Mouse (Mus musculus) kidney, embryonic 14.5 days (tissue): ENCODE measurements at regions not wholly inside any gene's neighbourhood (a gene's known extent, or its start where the extent isn't known, plus 50 kb on each side); places are given as distances from the start of the nearest gene placed in this dataset.

ENCODE experiments used
- ATAC-seq: fragments of 200-750 bp; cut with Nextera tagmentation; 2 replicates; pipeline ENCODE4 v1.8.0; 2017; ENCODE audit warnings: moderate number of reproducible peaks, mild to moderate bottlenecking, moderate TSS enrichment, moderate library complexity; ENCODE audit not compliant: low FRiP score, low TSS enrichment
- H3K27ac ChIP-seq: fragments of 300-500 bp; sonication (generic); 2 replicates; pipeline ENCODE4 v1.5.1; 2014; ENCODE audit warnings: low read depth, mild to moderate bottlenecking, low read length, moderate library complexity, mixed read lengths
- H3K27me3 ChIP-seq: fragments of 300-500 bp; sonication (generic); 2 replicates; pipeline ENCODE4 v1.6.1; 2014; ENCODE audit warnings: mild to moderate bottlenecking, low read length; ENCODE audit not compliant: control insufficient read depth, insufficient read depth
- H3K36me3 ChIP-seq: fragments of 300-500 bp; sonication (generic); 2 replicates; pipeline ENCODE4 v1.6.1; 2014; ENCODE audit warnings: low read length, mixed read lengths; ENCODE audit not compliant: control insufficient read depth, insufficient read depth
- H3K4me1 ChIP-seq: fragments of 300-500 bp; sonication (generic); 2 replicates; pipeline ENCODE4 v1.6.1; 2014; ENCODE audit warnings: low read length, mixed read lengths; ENCODE audit not compliant: control insufficient read depth, insufficient read depth
- H3K4me2 ChIP-seq: fragments of 300-500 bp; sonication (generic); replicated peaks from 2 replicates; pipeline ENCODE4 v1.6.1; 2014; ENCODE audit warnings: low read depth, mild to moderate bottlenecking, low read length
- H3K4me3 ChIP-seq: fragments of 300-500 bp; sonication (generic); 2 replicates; pipeline ENCODE4 v1.5.1; 2014; ENCODE audit warnings: mild to moderate bottlenecking, low read length
- H3K9ac ChIP-seq: fragments of 300-500 bp; sonication (generic); 2 replicates; pipeline ENCODE4 v1.6.1; 2014; ENCODE audit warnings: low read depth, mild to moderate bottlenecking, low read length, moderate library complexity
- H3K9me3 ChIP-seq: fragments of 300-500 bp; sonication (generic); 2 replicates; pipeline ENCODE4 v1.6.1; 2016; ENCODE audit warnings: low read length; ENCODE audit not compliant: control insufficient read depth
- WGBS: fragments of 180-500 bp; shearing (Covaris S2); extraction: QIAGEN DNeasy Blood & Tissue Kit; methylation state at CpG from one replicate; pipeline ENCODE4 v1.1.7; 2014; 5-methylcytosine and 5-hydroxymethylcytosine counted together

DNA sequence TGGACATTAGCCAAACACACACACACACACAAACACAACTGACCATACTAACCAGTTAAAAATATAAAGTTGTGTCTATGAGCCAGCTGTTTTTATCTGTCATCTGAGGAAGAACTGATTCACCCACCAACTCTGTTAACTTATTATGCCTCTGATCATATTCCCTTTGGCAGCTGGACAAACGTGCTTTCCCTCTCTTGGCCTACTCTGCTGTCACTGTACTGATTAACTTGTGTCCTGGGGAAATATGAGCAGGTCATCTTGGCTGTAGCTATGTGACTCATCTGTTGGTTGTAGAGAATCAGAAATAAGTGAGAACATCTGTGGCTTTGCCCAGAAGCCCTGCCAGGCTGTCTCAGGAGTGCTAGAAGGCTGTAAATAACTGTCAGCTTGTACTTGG is 210.9 kb upstream of the Gm11232 start:
- no peak overlapping the region for H3K4me3 ChIP-seq
- no peaks in the 10 kb centered on the region for H3K36me3 ChIP-seq
- no peaks in the 10 kb centered on the region for H3K4me1 ChIP-seq
- no peak overlapping the region for H3K4me2 ChIP-seq
- ATAC-seq: no peak
- H3K27ac ChIP-seq: no peak overlapping the region
- H3K27me3 ChIP-seq: no peaks in the 10 kb centered on the region
- no peak overlapping the region for H3K9ac ChIP-seq
- H3K9me3 ChIP-seq: no peaks in the 10 kb centered on the region
- 25% methylated on average over 1 of the region's 1 CpGs for WGBS

DNA sequence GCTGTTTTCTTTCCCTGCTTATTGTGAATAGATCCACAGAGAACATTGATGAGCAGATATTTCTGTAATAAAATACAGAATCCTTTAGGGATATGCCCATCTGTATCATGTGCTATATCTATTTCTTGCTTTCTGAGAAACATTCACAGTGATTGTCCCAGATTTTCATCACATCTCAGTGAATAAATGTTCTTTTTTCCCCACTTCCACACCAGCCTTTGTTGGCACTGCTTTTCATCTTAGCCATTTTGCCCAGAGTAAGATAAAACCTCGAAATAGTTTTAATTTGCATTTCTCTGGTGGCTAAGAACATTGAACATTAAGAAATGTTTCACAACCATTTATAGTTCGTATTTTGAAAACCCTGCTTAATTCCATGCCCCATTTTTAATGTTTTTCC is 195.7 kb upstream of the Gm11232 start:
- Histone ChIP-seq H3K27me3 (no peaks in the 10 kb centered on the region), H3K4me2 (no peak overlapping the region), H3K9ac (no peak overlapping the region), H3K9me3 (no peaks in the 10 kb centered on the region), H3K27ac (no peak overlapping the region), H3K4me1 (no peaks in the 10 kb centered on the region), H3K36me3 (no peaks in the 10 kb centered on the region), H3K4me3 (no peak overlapping the region)
- ATAC-seq: no peak
- 82% methylated on average over 2 of the region's 2 CpGs for WGBS

GRCm38 (mm10) chr4:71933240-71933986 is 175.6 kb upstream of the Gm11232 start:
- Histone ChIP-seq H3K4me2 (no peak overlapping the region), H3K4me3 (no peak overlapping the region), H3K36me3 (no peaks in the 10 kb centered on the region), H3K4me1 (no peaks in the 10 kb centered on the region), H3K9me3 (no peaks in the 10 kb centered on the region), H3K27ac (no peak overlapping the region), H3K9ac (no peak overlapping the region), H3K27me3 (no peaks in the 10 kb centered on the region)
- no peak for ATAC-seq
- WGBS: 53% methylated on average over 2 of the region's 2 CpGs

GRCm38 (mm10) chr4:71932818-71933217 is 175.1 kb upstream of the Gm11232 start:
- Histone ChIP-seq H3K27ac (no peak overlapping the region), H3K9ac (no peak overlapping the region), H3K4me2 (no peak overlapping the region), H3K9me3 (no peaks in the 10 kb centered on the region), H3K4me3 (no peak overlapping the region), H3K27me3 (no peaks in the 10 kb centered on the region), H3K4me1 (no peaks in the 10 kb centered on the region), H3K36me3 (no peaks in the 10 kb centered on the region)
- WGBS: 85% methylated on average over 1 of the region's 1 CpGs
- ATAC-seq: no peak

- Histone ChIP-seq H3K27me3 (no peaks in the 10 kb centered on the region), H3K27ac (no peak overlapping the region), H3K4me3 (no peak overlapping the region), H3K4me1 (no peaks in the 10 kb centered on the region), H3K36me3 (no peaks in the 10 kb centered on the region), H3K9ac (no peak overlapping the region), H3K4me2 (no peak overlapping the region), H3K9me3 (no peaks in the 10 kb centered on the region)
- 52% methylated on average over 1 of the region's 1 CpGs for WGBS
- no peak for ATAC-seq
These were observed 153.8 kb upstream of the Gm11232 start for GRCm38 (mm10) chr4:71911551-71911950.

GRCm38 (mm10) chr4:71875651-71876050 is 117.9 kb upstream of the Gm11232 start:
- H3K4me2 ChIP-seq: no peak overlapping the region
- H3K27me3 ChIP-seq: no peaks in the 10 kb centered on the region
- WGBS: 89% methylated on average over 4 of the region's 4 CpGs

DNA sequence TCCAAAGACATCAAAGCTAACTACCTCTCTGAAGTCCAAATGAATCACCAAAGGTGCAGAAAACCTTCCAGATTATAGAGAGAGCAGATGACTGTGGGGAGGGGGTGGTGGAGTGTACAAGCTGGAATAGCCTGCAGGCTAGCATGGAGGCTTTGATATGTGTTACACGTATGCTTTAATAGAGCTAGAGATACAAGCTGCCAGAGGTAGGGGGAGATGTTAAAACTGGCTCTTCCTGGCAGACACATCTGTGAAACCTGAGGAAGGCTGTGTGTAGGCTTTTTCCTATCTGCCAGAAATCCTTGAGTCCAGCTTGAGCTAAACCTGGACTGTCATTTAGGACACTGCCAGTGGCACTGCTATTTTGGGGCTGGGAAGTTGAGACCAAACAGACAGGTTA is 109.2 kb upstream of the Gm11232 start:
- H3K36me3 ChIP-seq: no peaks in the 10 kb centered on the region
- no peaks in the 10 kb centered on the region for H3K9me3 ChIP-seq
- H3K9ac ChIP-seq: no peak overlapping the region
- H3K4me1 ChIP-seq: no peaks in the 10 kb centered on the region
- ATAC-seq: no peak; the same call in 1 of the 2 replicates
- H3K4me2 ChIP-seq: no peak overlapping the region
- H3K4me3 ChIP-seq: no peak overlapping the region
- WGBS: 44% methylated on average over 1 of the region's 1 CpGs
- H3K27me3 ChIP-seq: no peaks in the 10 kb centered on the region
- H3K27ac ChIP-seq: no peak overlapping the region

More at GRCm38 (mm10) chr4:71875651-71876050, 117.9 kb upstream of the Gm11232 start:
- no peak for ATAC-seq
- H3K4me3 ChIP-seq: no peak overlapping the region
- H3K9me3 ChIP-seq: no peaks in the 10 kb centered on the region
- H3K4me1 ChIP-seq: no peaks in the 10 kb centered on the region
- H3K27ac ChIP-seq: no peak overlapping the region
- H3K9ac ChIP-seq: no peak overlapping the region
- no peaks in the 10 kb centered on the region for H3K36me3 ChIP-seq

- H3K4me2 ChIP-seq: no peak overlapping the region
- H3K27ac ChIP-seq: no peak overlapping the region
- peaks cover 17% of the 10 kb centered on the region; the same call in 1 of the 2 replicates for H3K4me1 ChIP-seq
- WGBS: 63% methylated on average over 3 of the region's 3 CpGs
- no peaks in the 10 kb centered on the region for H3K9me3 ChIP-seq
- no peak for ATAC-seq
- H3K4me3 ChIP-seq: no peak overlapping the region
- H3K9ac ChIP-seq: no peak overlapping the region
- no peaks in the 10 kb centered on the region for H3K36me3 ChIP-seq
- no peaks in the 10 kb centered on the region for H3K27me3 ChIP-seq
These were observed 84.1 kb upstream of the Gm11232 start for GRCm38 (mm10) chr4:71841833-71842232.

- Histone ChIP-seq H3K4me2 (no peak overlapping the region), H3K4me1 (peaks cover 17% of the 10 kb centered on the region; the same call in 1 of the 2 replicates), H3K36me3 (no peaks in the 10 kb centered on the region), H3K27me3 (no peaks in the 10 kb centered on the region), H3K27ac (no peak overlapping the region), H3K4me3 (no peak overlapping the region), H3K9ac (no peak overlapping the region), H3K9me3 (no peaks in the 10 kb centered on the region)
- WGBS: 85% methylated on average over 1 of the region's 1 CpGs
- ATAC-seq: no peak
These were observed 83.0 kb upstream of the Gm11232 start for GRCm38 (mm10) chr4:71840774-71841146.
